Mouse (Mus musculus) small intestine, adult 2 months (tissue): ENCODE results near the gene Xylt1.

ENCODE experiments used
- CTCF ChIP-seq: fragments of 200-500 bp; IDR thresholded peaks from 2 replicates; pipeline ENCODE4 v1.5.1; 2012; ENCODE audit warnings: low read depth, mild to moderate bottlenecking, control low read depth, inconsistent platforms, low read length, moderate library complexity, mixed read lengths; ENCODE audit not compliant: insufficient replicate concordance, insufficient read length; ENCODE audit errors: extremely low read depth
- POLR2A ChIP-seq: fragments of 200-500 bp; IDR thresholded peaks from 2 replicates; pipeline ENCODE4 v1.6.1; 2012; ENCODE audit warnings: low read depth, mild to moderate bottlenecking, control low read depth, inconsistent platforms, low read length, moderate library complexity

- TF ChIP-seq CTCF (no peak), POLR2A (no peak)
These were observed 81.6 kb downstream of the Xylt1 start for GRCm38 (mm10) chr7:117462196-117462935.
